Mouse (Mus musculus) erythroblast, embryonic 14.5 days (primary cell): ENCODE data around the gene Itga9. TPM values are rescaled to one million over a fixed set of nuclear protein-coding genes. Genes with fewer than 3 reads are reported as not detected.

Source experiments
- H3K27me3 ChIP-seq: 2 replicates; pipeline ENCODE4 v1.6.1; 2012; ENCODE audit warnings: inconsistent platforms; ENCODE audit not compliant: control insufficient read depth
- H3K36me3 ChIP-seq: 2 replicates; pipeline ENCODE4 v1.6.1; 2012; ENCODE audit warnings: mild to moderate bottlenecking, inconsistent platforms; ENCODE audit not compliant: control insufficient read depth
- H3K4me1 ChIP-seq: 2 replicates; pipeline ENCODE4 v1.6.1; 2012; ENCODE audit warnings: inconsistent platforms; ENCODE audit not compliant: control insufficient read depth
- H3K4me3 ChIP-seq: replicated peaks from 2 replicates; pipeline ENCODE3; 2012; ENCODE audit warnings: moderate library complexity, mild to moderate bottlenecking, inconsistent platforms
- H3K9me3 ChIP-seq: 2 replicates; pipeline ENCODE4 v1.6.1; 2012; ENCODE audit warnings: low read length, inconsistent platforms, mixed read lengths; ENCODE audit not compliant: control insufficient read depth
- GATA1 ChIP-seq: IDR thresholded peaks from 2 replicates; pipeline ENCODE4 v1.6.1; 2012; ENCODE audit warnings: low read length, inconsistent platforms, mixed read lengths
- TAL1 ChIP-seq: IDR thresholded peaks from 3 replicates; pipeline ENCODE4 v1.6.1; 2012; ENCODE audit warnings: low read length, inconsistent platforms, mixed read lengths
- polyA plus RNA-seq: library from polyadenylated mRNA; stranded (reverse); fragments of >175 nt; gene quantifications from 2 replicates; pipeline ENCODE4 v1.2.3, GENCODE M21; 2012

Itga9 gene
- under 0.01 and 0.02 TPM in 2 replicates for polyA plus RNA-seq

GRCm38 (mm10) chr9:118606148-118606816, at the start of gene Itga9:
Gene Itga9 (plus strand): TSS chr9:118606690.
- no peaks in the 10 kb centered on the region for H3K9me3 ChIP-seq
- peak within 1 kb of the TSS; percentile 46 for H3K4me3 ChIP-seq
- no peaks in the 10 kb centered on the region for H3K36me3 ChIP-seq
- TF ChIP-seq TAL1 (no peak), GATA1 (no peak)
- peaks cover 3% of the 10 kb centered on the region; the same call in 1 of the 2 replicates for H3K4me1 ChIP-seq
- H3K27me3 ChIP-seq = peaks cover 50% of the 10 kb centered on the region

GRCm38 (mm10) chr9:118556951-118557780, 49.3 kb upstream of the Itga9 start:
- Histone ChIP-seq H3K9me3 (no peaks in the 10 kb centered on the region), H3K36me3 (peaks cover 90% of the 10 kb centered on the region), H3K27me3 (no peaks in the 10 kb centered on the region), H3K4me3 (no peak overlapping the region), H3K4me1 (no peaks in the 10 kb centered on the region)
- TF ChIP-seq TAL1 (no peak), GATA1 (no peak)

GRCm38 (mm10) chr9:118563356-118563755, 43.1 kb upstream of the Itga9 start:
- H3K9me3 ChIP-seq = no peaks in the 10 kb centered on the region
- H3K4me3 ChIP-seq = no peak overlapping the region
- no peaks in the 10 kb centered on the region for H3K4me1 ChIP-seq
- peaks cover 94% of the 10 kb centered on the region for H3K36me3 ChIP-seq
- no peak for TF ChIP-seq TAL1
- no peak for TF ChIP-seq GATA1
- no peaks in the 10 kb centered on the region for H3K27me3 ChIP-seq

GRCm38 (mm10) chr9:118563866-118564265, 42.6 kb upstream of the Itga9 start:
- TF ChIP-seq TAL1 = no peak
- TF ChIP-seq GATA1 = no peak
- Histone ChIP-seq H3K4me3 (no peak overlapping the region), H3K27me3 (no peaks in the 10 kb centered on the region), H3K4me1 (no peaks in the 10 kb centered on the region), H3K9me3 (no peaks in the 10 kb centered on the region), H3K36me3 (peaks cover 90% of the 10 kb centered on the region)

- Histone ChIP-seq H3K27me3 (no peaks in the 10 kb centered on the region), H3K36me3 (peaks cover 90% of the 10 kb centered on the region), H3K4me1 (no peaks in the 10 kb centered on the region), H3K9me3 (no peaks in the 10 kb centered on the region), H3K4me3 (no peak overlapping the region)
- TF ChIP-seq TAL1 (no peak), GATA1 (no peak)
Measured at GRCm38 (mm10) chr9:118564696-118565095, 41.8 kb upstream of the Itga9 start.

- H3K27me3 ChIP-seq = no peaks in the 10 kb centered on the region
- no peak overlapping the region for H3K4me3 ChIP-seq
- no peaks in the 10 kb centered on the region for H3K4me1 ChIP-seq
- TF ChIP-seq GATA1 (no peak), TAL1 (no peak)
- H3K9me3 ChIP-seq = no peaks in the 10 kb centered on the region
- H3K36me3 ChIP-seq = peaks cover 84% of the 10 kb centered on the region
Measured at GRCm38 (mm10) chr9:118569328-118569727, 37.2 kb upstream of the Itga9 start.

GRCm38 (mm10) chr9:118570865-118571264, 35.6 kb upstream of the Itga9 start:
- Histone ChIP-seq H3K9me3 (no peaks in the 10 kb centered on the region), H3K36me3 (peaks cover 80% of the 10 kb centered on the region), H3K27me3 (no peaks in the 10 kb centered on the region), H3K4me3 (no peak overlapping the region), H3K4me1 (no peaks in the 10 kb centered on the region)
- no peak for TF ChIP-seq GATA1
- TF ChIP-seq TAL1 = no peak

GRCm38 (mm10) chr9:118571701-118572100, 34.8 kb upstream of the Itga9 start:
- Histone ChIP-seq H3K27me3 (no peaks in the 10 kb centered on the region), H3K4me1 (no peaks in the 10 kb centered on the region), H3K4me3 (no peak overlapping the region), H3K9me3 (no peaks in the 10 kb centered on the region), H3K36me3 (peaks cover 79% of the 10 kb centered on the region)
- TF ChIP-seq TAL1 (no peak), GATA1 (no peak)

GRCm38 (mm10) chr9:118574911-118575310, 31.6 kb upstream of the Itga9 start:
- Histone ChIP-seq H3K9me3 (no peaks in the 10 kb centered on the region), H3K4me3 (no peak overlapping the region), H3K4me1 (no peaks in the 10 kb centered on the region), H3K36me3 (peaks cover 81% of the 10 kb centered on the region), H3K27me3 (no peaks in the 10 kb centered on the region)
- no peak for TF ChIP-seq TAL1
- TF ChIP-seq GATA1 = no peak
